Mouse (Mus musculus) lung, postnatal 36 days (tissue): ENCODE data around the gene Pik3r6.

ENCODE experiments used
- DNase-seq: peaks from one replicate; pipeline ENCODE4 v3.0.0; 2022; ENCODE audit warnings: mixed read lengths

Gene Pik3r6

GRCm38 (mm10) chr11:68585890-68586289 lies 83.1 kb downstream of the Pik3r6 start:
- no peak for DNase-seq

GRCm38 (mm10) chr11:68586721-68587120 lies 83.9 kb downstream of the Pik3r6 start, which contains the start of gene Ccdc42:
Gene Ccdc42 (plus strand): TSS chr11:68587021.
- DNase-seq: no peak

- peak; percentile 95 for DNase-seq
Measured at GRCm38 (mm10) chr11:68589055-68589809, 86.4 kb downstream of the Pik3r6 start.

- DNase-seq: no peak
Measured at GRCm38 (mm10) chr11:68591708-68592107, 88.9 kb downstream of the Pik3r6 start.

- DNase-seq: no peak
Measured at GRCm38 (mm10) chr11:68593247-68593646, 90.4 kb downstream of the Pik3r6 start.

- no peak for DNase-seq
Measured at GRCm38 (mm10) chr11:68597912-68598311, 95.1 kb downstream of the Pik3r6 start.

GRCm38 (mm10) chr11:68600551-68601021 lies 97.8 kb downstream of the Pik3r6 start:
- peak; percentile 75 for DNase-seq

- DNase-seq: peak; percentile 27
Measured at GRCm38 (mm10) chr11:68601486-68601991, 98.7 kb downstream of the Pik3r6 start.
